Mouse (Mus musculus): ENCODE data around the gene Pld5. TPM values are rescaled to one million over a fixed set of nuclear protein-coding genes. Genes with fewer than 3 reads are reported as not detected.
A peak's percentile ranks its signal among the peaks of the same experiment; 100 is the strongest.

The Pld5 gene
- total and polyA plus RNA-seq, 2 experiments from 2014 or later, result 6.4 to 7.2 TPM

GRCm38 (mm10) chr1:176065281-176065680 is 209.8 kb downstream of the Pld5 start:
- TF ChIP-seq CTCF (IDR thresholded peaks at IDR 0.05; ENCODE audit: low read depth), result no peak
- DNase-seq (ENCODE audit: low spot score), result no peak
- Histone ChIP-seq H3K27me3 (ENCODE audit: insufficient read depth, low read length) (no peaks in the 10 kb centered on the region), H3K4me2 (ENCODE audit: low read depth, low read length) (no peak overlapping the region), H3K4me1 (ENCODE audit: insufficient read depth, low read length) (no peaks in the 10 kb centered on the region), H3K9me3 (ENCODE audit: low read length) (no peaks in the 10 kb centered on the region; the same call in 1 of the 2 replicates), H3K27ac (no peak overlapping the region), H3K9ac (replicated peaks; ENCODE audit: low read length) (no peak overlapping the region), H3K4me3 (ENCODE audit: low read length) (no peak overlapping the region), H3K36me3 (ENCODE audit: insufficient read depth, low read length) (no peaks in the 10 kb centered on the region)
- no peak for ATAC-seq

GRCm38 (mm10) chr1:176064471-176064870 is 210.6 kb downstream of the Pld5 start:
- Histone ChIP-seq H3K27ac (no peak overlapping the region), H3K27me3 (ENCODE audit: insufficient read depth, low read length) (no peaks in the 10 kb centered on the region), H3K36me3 (ENCODE audit: insufficient read depth, low read length) (no peaks in the 10 kb centered on the region), H3K4me3 (ENCODE audit: low read length) (no peak overlapping the region), H3K4me1 (ENCODE audit: insufficient read depth, low read length) (no peaks in the 10 kb centered on the region), H3K9ac (replicated peaks; ENCODE audit: low read length) (no peak overlapping the region), H3K4me2 (ENCODE audit: low read depth, low read length) (no peak overlapping the region), H3K9me3 (ENCODE audit: low read length) (no peaks in the 10 kb centered on the region; the same call in 1 of the 2 replicates)
- ATAC-seq (no peak), DNase-seq (ENCODE audit: low spot score) (no peak)
- TF ChIP-seq CTCF (IDR thresholded peaks at IDR 0.05; ENCODE audit: low read depth), result no peak

GRCm38 (mm10) chr1:176053653-176054052 is 221.5 kb downstream of the Pld5 start:
- 26% methylated on average over 1 of the region's 1 CpGs for WGBS

GRCm38 (mm10) chr1:176046995-176047394 is 228.1 kb downstream of the Pld5 start:
- H3K27me3 ChIP-seq (ENCODE audit: insufficient read depth, low read length), result no peaks in the 10 kb centered on the region
- no peaks in the 10 kb centered on the region for H3K9me3 ChIP-seq (ENCODE audit: low read length)
- ATAC-seq, result no peak
- peak; percentile 41 for DNase-seq (ENCODE audit: low spot score)
- H3K4me3 ChIP-seq (ENCODE audit: low read length), result no peak overlapping the region
- H3K4me1 ChIP-seq (ENCODE audit: insufficient read depth, low read length), result no peaks in the 10 kb centered on the region
- no peak overlapping the region for H3K9ac ChIP-seq (replicated peaks; ENCODE audit: low read length)
- no peak overlapping the region for H3K27ac ChIP-seq
- H3K36me3 ChIP-seq (ENCODE audit: insufficient read depth, low read length), result no peaks in the 10 kb centered on the region
- WGBS, result 34% methylated on average over 5 of the region's 5 CpGs
- H3K4me2 ChIP-seq (ENCODE audit: low read depth, low read length), result no peak overlapping the region
- TF ChIP-seq CTCF (IDR thresholded peaks at IDR 0.05; ENCODE audit: low read depth), result no peak

More at GRCm38 (mm10) chr1:176053653-176054052, 221.5 kb downstream of the Pld5 start:
- H3K4me1 ChIP-seq (ENCODE audit: insufficient read depth, low read length), result no peaks in the 10 kb centered on the region
- no peak for TF ChIP-seq CTCF (IDR thresholded peaks at IDR 0.05; ENCODE audit: low read depth)
- ATAC-seq, result no peak
- no peaks in the 10 kb centered on the region for H3K9me3 ChIP-seq (ENCODE audit: low read length)
- no peak overlapping the region for H3K4me3 ChIP-seq (ENCODE audit: low read length)
- H3K4me2 ChIP-seq (ENCODE audit: low read depth, low read length), result no peak overlapping the region
- peak; percentile 15 for DNase-seq (ENCODE audit: low spot score)
- no peak overlapping the region for H3K27ac ChIP-seq
- no peaks in the 10 kb centered on the region for H3K27me3 ChIP-seq (ENCODE audit: insufficient read depth, low read length)
- no peak overlapping the region for H3K9ac ChIP-seq (replicated peaks; ENCODE audit: low read length)
- no peaks in the 10 kb centered on the region for H3K36me3 ChIP-seq (ENCODE audit: insufficient read depth, low read length)

- Histone ChIP-seq H3K27me3 (ENCODE audit: insufficient read depth, low read length) (no peaks in the 10 kb centered on the region), H3K27ac (no peak overlapping the region), H3K9ac (replicated peaks; ENCODE audit: low read length) (no peak overlapping the region), H3K4me2 (ENCODE audit: low read depth, low read length) (no peak overlapping the region), H3K36me3 (ENCODE audit: insufficient read depth, low read length) (no peaks in the 10 kb centered on the region), H3K9me3 (ENCODE audit: low read length) (no peaks in the 10 kb centered on the region), H3K4me1 (ENCODE audit: insufficient read depth, low read length) (no peaks in the 10 kb centered on the region), H3K4me3 (ENCODE audit: low read length) (no peak overlapping the region)
- TF ChIP-seq CTCF (IDR thresholded peaks at IDR 0.05; ENCODE audit: low read depth), result no peak
- DNase-seq (ENCODE audit: low spot score) (no peak), ATAC-seq (peak; percentile 68)
- 79% methylated on average over 1 of the region's 1 CpGs for WGBS
Observed at GRCm38 (mm10) chr1:176046375-176046774, 228.7 kb downstream of the Pld5 start.

GRCm38 (mm10) chr1:176043056-176043455 is 232.1 kb downstream of the Pld5 start:
- ATAC-seq (no peak), DNase-seq (ENCODE audit: low spot score) (no peak)
- 80% methylated on average over 4 of the region's 4 CpGs for WGBS
- Histone ChIP-seq H3K27ac (no peak overlapping the region), H3K4me1 (ENCODE audit: insufficient read depth, low read length) (no peaks in the 10 kb centered on the region), H3K9me3 (ENCODE audit: low read length) (no peaks in the 10 kb centered on the region), H3K36me3 (ENCODE audit: insufficient read depth, low read length) (no peaks in the 10 kb centered on the region), H3K27me3 (ENCODE audit: insufficient read depth, low read length) (no peaks in the 10 kb centered on the region), H3K4me3 (ENCODE audit: low read length) (no peak overlapping the region), H3K9ac (replicated peaks; ENCODE audit: low read length) (no peak overlapping the region), H3K4me2 (ENCODE audit: low read depth, low read length) (no peak overlapping the region)
- TF ChIP-seq CTCF (IDR thresholded peaks at IDR 0.05; ENCODE audit: low read depth), result no peak

- Histone ChIP-seq H3K36me3 (ENCODE audit: insufficient read depth, low read length) (no peaks in the 10 kb centered on the region), H3K27me3 (ENCODE audit: insufficient read depth, low read length) (no peaks in the 10 kb centered on the region), H3K4me2 (ENCODE audit: low read depth, low read length) (no peak overlapping the region), H3K27ac (no peak overlapping the region), H3K9ac (replicated peaks; ENCODE audit: low read length) (no peak overlapping the region), H3K4me1 (ENCODE audit: insufficient read depth, low read length) (no peaks in the 10 kb centered on the region), H3K4me3 (ENCODE audit: low read length) (no peak overlapping the region), H3K9me3 (ENCODE audit: low read length) (no peaks in the 10 kb centered on the region)
- TF ChIP-seq CTCF (IDR thresholded peaks at IDR 0.05; ENCODE audit: low read depth), result no peak
- no peak for DNase-seq (ENCODE audit: low spot score)
- 72% methylated on average over 3 of the region's 3 CpGs for WGBS
- no peak for ATAC-seq
Observed at GRCm38 (mm10) chr1:176039923-176040322, 235.2 kb downstream of the Pld5 start.
